Mouse (Mus musculus) testis, adult 2 months (tissue): ENCODE measurements around the gene Plekhg2.

Experiments
- CTCF ChIP-seq: fragments of 200-500 bp; IDR thresholded peaks from 2 replicates; pipeline ENCODE4 v1.5.1; 2012; ENCODE audit warnings: low read depth, mild to moderate bottlenecking, inconsistent platforms, low read length, moderate library complexity; ENCODE audit not compliant: control insufficient read depth, insufficient read depth, insufficient replicate concordance
- POLR2A ChIP-seq: fragments of 200-500 bp; IDR thresholded peaks from 2 replicates; pipeline ENCODE4 v1.6.1; 2012; ENCODE audit warnings: low read depth, mild to moderate bottlenecking, inconsistent platforms, low read length, moderate library complexity; ENCODE audit not compliant: control insufficient read depth

GRCm38 (mm10) chr7:28390331-28390730 is 17.9 kb upstream of the Plekhg2 start:
- TF ChIP-seq CTCF (no peak), POLR2A (no peak)
